Mouse (Mus musculus) embryonic facial prominence, embryonic 14.5 days (tissue): ENCODE results near the gene Dyrk1a. TPM values are rescaled to one million over a fixed set of nuclear protein-coding genes. Genes with fewer than 3 reads are reported as not detected.

Source experiments
- ATAC-seq: fragments of 200-750 bp; cut with Nextera tagmentation; 2 replicates; pipeline ENCODE4 v1.8.0; 2017; ENCODE audit warnings: low read depth, moderate number of reproducible peaks, moderate TSS enrichment
- DNase-seq: peaks from one replicate; pipeline ENCODE4 v3.0.0-alpha.2; 2015; ENCODE audit warnings: low spot score
- H3K27ac ChIP-seq: fragments of 300-500 bp; sonication (generic); replicated peaks from 2 replicates; pipeline ENCODE4 v1.5.1; 2014; ENCODE audit warnings: low read depth, mild to moderate bottlenecking, low read length, moderate library complexity
- H3K27me3 ChIP-seq: fragments of 300-500 bp; sonication (generic); replicated peaks from 2 replicates; pipeline ENCODE4 v1.6.1; 2014; ENCODE audit warnings: low read length; ENCODE audit not compliant: control insufficient read depth, insufficient read depth
- H3K36me3 ChIP-seq: fragments of 300-500 bp; sonication (generic); 2 replicates; pipeline ENCODE4 v1.6.1; 2014; ENCODE audit warnings: low read length, mixed read lengths; ENCODE audit not compliant: control insufficient read depth, insufficient read depth
- H3K4me1 ChIP-seq: fragments of 300-500 bp; sonication (generic); 2 replicates; pipeline ENCODE4 v1.6.1; 2014; ENCODE audit warnings: antibody characterized with exemption, low read length; ENCODE audit not compliant: control insufficient read depth, insufficient read depth
- H3K4me2 ChIP-seq: fragments of 300-500 bp; sonication (generic); 2 replicates; pipeline ENCODE4 v1.6.1; 2014; ENCODE audit warnings: low read depth, mild to moderate bottlenecking, low read length, moderate library complexity, mixed read lengths
- H3K4me3 ChIP-seq: fragments of 300-500 bp; sonication (generic); 2 replicates; pipeline ENCODE4 v1.5.1; 2014; ENCODE audit warnings: low read depth, mild to moderate bottlenecking, low read length
- H3K9ac ChIP-seq: fragments of 300-500 bp; sonication (generic); 2 replicates; pipeline ENCODE4 v1.6.1; 2014; ENCODE audit warnings: low read depth, mild to moderate bottlenecking, low read length, moderate library complexity, mixed read lengths
- H3K9me3 ChIP-seq: fragments of 300-500 bp; sonication (generic); 2 replicates; pipeline ENCODE4 v1.6.1; 2016; ENCODE audit warnings: low read length; ENCODE audit not compliant: control insufficient read depth
- WGBS: fragments of 180-500 bp; shearing (Covaris S2); extraction: QIAGEN DNeasy Blood & Tissue Kit; methylation state at CpG from one replicate; pipeline ENCODE4 v1.1.7; 2014; 5-methylcytosine and 5-hydroxymethylcytosine counted together
- polyA plus RNA-seq: library from polyadenylated mRNA; unstranded; fragments of >200 nt; fragmentation: Nextera tagmentation; extraction: Ambion mirVana; gene quantifications from 2 replicates; pipeline ENCODE4 v1.2.1, GENCODE M21; 2014

Dyrk1a gene
- polyA plus RNA-seq, 1 experiment from 2014 or later, result 11.2 TPM

DNA sequence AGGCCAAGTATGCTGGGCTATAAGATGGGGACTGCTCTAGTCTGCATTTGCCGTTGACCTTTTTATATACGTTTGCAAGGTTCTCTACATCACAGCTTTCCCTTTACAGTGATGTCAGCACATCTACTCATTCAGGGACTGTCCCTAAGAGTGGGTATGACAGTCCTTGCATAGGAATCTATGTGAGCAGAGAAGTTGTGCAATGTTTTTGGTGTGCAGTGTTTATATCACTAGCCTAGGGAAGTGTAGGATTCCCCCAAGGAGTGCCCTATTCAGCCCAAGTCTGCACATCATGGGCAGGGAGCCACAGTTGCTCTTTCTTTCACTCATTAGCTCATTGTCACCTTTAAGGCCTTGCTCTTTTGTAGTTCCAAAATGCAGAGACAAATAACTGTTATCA, 78.1 kb downstream of the Dyrk1a start:
- no peaks in the 10 kb centered on the region for H3K36me3 ChIP-seq
- ATAC-seq, result no peak
- no peak overlapping the region for H3K27ac ChIP-seq

GRCm38 (mm10) chr16:94649861-94650260, 80.1 kb downstream of the Dyrk1a start:
- H3K4me3 ChIP-seq, result no peak overlapping the region
- no peak overlapping the region for H3K9ac ChIP-seq
- H3K27ac ChIP-seq, result no peak overlapping the region
- no peak for ATAC-seq
- H3K4me2 ChIP-seq, result no peak overlapping the region
- no peak for DNase-seq
- no peaks in the 10 kb centered on the region for H3K27me3 ChIP-seq
- WGBS, result 67% methylated on average over 3 of the region's 3 CpGs
- H3K4me1 ChIP-seq, result peaks cover 16% of the 10 kb centered on the region
- H3K36me3 ChIP-seq, result no peaks in the 10 kb centered on the region
- no peaks in the 10 kb centered on the region for H3K9me3 ChIP-seq

More for the DNA sequence above, 78.1 kb downstream of the Dyrk1a start:
- H3K27me3 ChIP-seq, result no peaks in the 10 kb centered on the region
- no peak overlapping the region for H3K9ac ChIP-seq
- DNase-seq, result no peak
- no peak overlapping the region for H3K4me2 ChIP-seq
- WGBS, result 91% methylated on average over 2 of the region's 2 CpGs
- H3K4me3 ChIP-seq, result no peak overlapping the region
- H3K9me3 ChIP-seq, result no peaks in the 10 kb centered on the region
- H3K4me1 ChIP-seq, result peaks cover 16% of the 10 kb centered on the region

- ATAC-seq (no peak), DNase-seq (no peak)
- Histone ChIP-seq H3K9ac (no peak overlapping the region), H3K4me2 (no peak overlapping the region), H3K27me3 (no peaks in the 10 kb centered on the region), H3K4me1 (peaks cover 14% of the 10 kb centered on the region), H3K9me3 (no peaks in the 10 kb centered on the region), H3K4me3 (no peak overlapping the region), H3K27ac (no peak overlapping the region), H3K36me3 (no peaks in the 10 kb centered on the region)
- 74% methylated on average over 4 of the region's 4 CpGs for WGBS
These were observed 82.4 kb downstream of the Dyrk1a start for GRCm38 (mm10) chr16:94652091-94652713.

DNA sequence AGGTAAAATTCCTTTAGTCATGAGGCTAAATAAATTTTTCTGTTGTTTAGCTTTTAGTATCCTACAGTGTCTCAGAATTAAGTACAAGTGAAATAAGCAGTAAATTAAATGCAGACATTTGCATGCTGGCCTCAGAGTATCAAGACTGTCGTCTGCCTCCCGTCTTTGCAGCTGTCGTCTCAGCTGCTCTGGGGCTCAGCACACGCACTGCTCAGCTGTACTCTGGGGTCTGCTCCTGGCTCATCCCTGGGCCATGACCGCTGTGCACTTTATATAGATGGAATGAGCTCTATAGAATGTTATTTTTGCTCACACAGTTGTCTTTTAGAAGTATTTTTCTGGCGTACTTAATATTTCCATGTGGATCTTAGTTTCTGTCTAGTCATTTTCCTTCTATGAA, 85.3 kb downstream of the Dyrk1a start:
- no peak overlapping the region for H3K4me3 ChIP-seq
- no peak overlapping the region for H3K27ac ChIP-seq
- ATAC-seq (peak; percentile 85), DNase-seq (peak; percentile 77)
- no peak overlapping the region for H3K9ac ChIP-seq
- 54% methylated on average over 6 of the region's 6 CpGs for WGBS
- H3K27me3 ChIP-seq, result no peaks in the 10 kb centered on the region
- H3K9me3 ChIP-seq, result no peaks in the 10 kb centered on the region
- peaks cover 3% of the 10 kb centered on the region; the same call in 1 of the 2 replicates for H3K4me1 ChIP-seq
- no peak overlapping the region for H3K4me2 ChIP-seq
- H3K36me3 ChIP-seq, result peaks cover 5% of the 10 kb centered on the region

DNA sequence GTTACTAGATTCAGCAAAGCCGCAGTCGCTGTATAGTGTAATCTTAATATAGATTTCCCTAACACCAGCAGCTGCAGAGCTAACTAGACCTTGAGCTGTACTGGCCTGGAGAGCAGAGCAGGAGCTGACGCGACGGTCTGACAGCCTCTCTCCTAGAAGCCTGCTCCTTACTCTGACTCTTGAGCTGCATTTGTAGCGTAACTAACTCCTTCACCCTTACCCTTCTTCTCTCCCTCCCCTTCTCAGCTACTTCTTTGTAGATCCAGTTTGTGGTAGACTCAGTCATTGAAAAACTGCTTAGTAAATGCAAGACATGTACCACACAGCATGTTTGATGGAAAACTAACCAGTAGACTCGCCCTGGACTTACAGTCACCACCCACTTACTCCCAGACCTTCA, 87.1 kb downstream of the Dyrk1a start:
- Histone ChIP-seq H3K4me2 (no peak overlapping the region), H3K27me3 (no peaks in the 10 kb centered on the region), H3K36me3 (peaks cover 11% of the 10 kb centered on the region), H3K4me3 (no peak overlapping the region), H3K9ac (no peak overlapping the region), H3K4me1 (peaks cover 3% of the 10 kb centered on the region; the same call in 1 of the 2 replicates), H3K9me3 (no peaks in the 10 kb centered on the region), H3K27ac (0 out of 2 replicates have a peak overlapping the region, but pooled peaks have one; percentile 52)
- WGBS, result 86% methylated on average over 7 of the region's 7 CpGs
- DNase-seq, result peak; percentile 24
- ATAC-seq, result no peak

DNA sequence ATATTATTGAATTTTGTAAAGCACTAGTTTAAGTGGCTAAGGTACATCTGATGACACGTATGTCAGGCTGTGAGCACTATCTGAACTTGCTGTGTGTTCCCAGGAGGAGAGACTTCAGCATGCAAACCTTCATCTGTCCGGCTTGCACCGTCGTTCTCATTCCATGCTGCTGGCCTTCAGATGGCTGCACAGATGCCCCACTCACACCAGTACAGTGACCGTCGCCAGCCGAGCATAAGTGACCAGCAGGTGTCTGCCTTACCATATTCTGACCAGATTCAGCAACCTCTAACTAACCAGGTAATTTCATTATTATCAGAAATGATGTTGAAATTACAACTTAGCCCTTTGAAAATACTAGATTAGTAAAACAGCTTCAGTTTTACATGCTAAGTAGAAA, 89.6 kb downstream of the Dyrk1a start:
- H3K27me3 ChIP-seq, result no peaks in the 10 kb centered on the region
- ATAC-seq, result no peak
- H3K4me1 ChIP-seq, result peaks cover 3% of the 10 kb centered on the region; the same call in 1 of the 2 replicates
- no peak overlapping the region for H3K9ac ChIP-seq
- H3K9me3 ChIP-seq, result no peaks in the 10 kb centered on the region
- no peak for DNase-seq
- H3K36me3 ChIP-seq, result peaks cover 15% of the 10 kb centered on the region
- H3K4me2 ChIP-seq, result no peak overlapping the region
- 95% methylated on average over 7 of the region's 7 CpGs for WGBS
- no peak overlapping the region for H3K4me3 ChIP-seq
- no peak overlapping the region for H3K27ac ChIP-seq

DNA sequence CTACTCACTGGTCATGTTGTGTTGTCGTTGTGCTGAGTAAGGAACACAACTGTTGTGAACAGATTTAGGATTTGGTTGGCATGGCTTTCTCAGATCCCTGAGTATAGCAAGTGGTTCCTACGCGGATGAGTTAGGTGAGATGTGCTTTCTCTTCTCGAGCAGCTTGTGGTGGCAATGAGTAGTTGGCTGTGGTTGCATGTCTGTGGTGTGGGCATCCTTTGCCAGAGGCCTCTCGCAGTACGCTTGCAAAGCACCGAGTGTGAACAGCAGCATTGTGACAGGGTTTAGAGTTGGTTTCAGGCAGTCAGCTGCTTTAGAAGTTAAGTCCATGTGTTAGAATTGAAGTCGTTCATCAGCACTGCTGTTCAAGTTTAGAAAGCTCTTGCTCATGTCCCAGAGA, 90.4 kb downstream of the Dyrk1a start:
- WGBS, result 92% methylated on average over 8 of the region's 8 CpGs
- no peak overlapping the region for H3K9ac ChIP-seq
- DNase-seq (no peak), ATAC-seq (no peak)
- H3K4me1 ChIP-seq, result peaks cover 3% of the 10 kb centered on the region; the same call in 1 of the 2 replicates
- no peaks in the 10 kb centered on the region for H3K27me3 ChIP-seq
- no peak overlapping the region for H3K27ac ChIP-seq
- H3K4me3 ChIP-seq, result no peak overlapping the region
- no peaks in the 10 kb centered on the region for H3K9me3 ChIP-seq
- peaks cover 22% of the 10 kb centered on the region for H3K36me3 ChIP-seq
- H3K4me2 ChIP-seq, result no peak overlapping the region

DNA sequence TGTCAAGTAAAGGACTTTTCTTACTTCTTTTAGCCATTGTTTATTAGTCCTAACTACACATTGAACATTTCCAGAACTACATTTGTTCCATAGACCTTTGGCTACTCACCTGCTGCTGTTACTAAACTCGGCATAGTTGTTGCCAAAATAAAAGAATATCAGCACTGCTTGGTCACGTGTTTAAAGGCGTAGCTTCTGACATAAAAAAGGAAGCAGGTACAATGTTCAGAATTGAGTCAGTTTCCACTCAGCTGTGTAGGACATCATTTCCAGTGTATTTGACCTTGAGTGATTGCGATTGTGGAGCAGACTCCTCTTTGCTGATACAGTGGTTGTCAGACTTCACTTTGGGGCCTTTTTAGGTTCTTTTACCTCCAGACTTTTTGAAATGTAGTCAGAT, 97.7 kb downstream of the Dyrk1a start:
- ATAC-seq (no peak), DNase-seq (no peak)
- H3K4me2 ChIP-seq, result no peak overlapping the region
- H3K4me3 ChIP-seq, result no peak overlapping the region
- WGBS, result 93% methylated on average over 4 of the region's 4 CpGs
- H3K27ac ChIP-seq, result no peak overlapping the region
- no peaks in the 10 kb centered on the region for H3K4me1 ChIP-seq
- no peak overlapping the region for H3K9ac ChIP-seq
- H3K27me3 ChIP-seq, result no peaks in the 10 kb centered on the region
- H3K36me3 ChIP-seq, result peaks cover 73% of the 10 kb centered on the region
- no peaks in the 10 kb centered on the region for H3K9me3 ChIP-seq

- H3K4me3 ChIP-seq, result no peak overlapping the region
- no peaks in the 10 kb centered on the region for H3K9me3 ChIP-seq
- no peak for ATAC-seq
- no peaks in the 10 kb centered on the region for H3K4me1 ChIP-seq
- WGBS, result 86% methylated on average over 9 of the region's 9 CpGs
- no peak overlapping the region for H3K4me2 ChIP-seq
- no peak overlapping the region for H3K27ac ChIP-seq
- no peaks in the 10 kb centered on the region for H3K27me3 ChIP-seq
- no peak overlapping the region for H3K9ac ChIP-seq
- H3K36me3 ChIP-seq, result peaks cover 82% of the 10 kb centered on the region
- DNase-seq, result no peak
These were observed 101.5 kb downstream of the Dyrk1a start for GRCm38 (mm10) chr16:94671313-94671712.
